Mouse (Mus musculus): ENCODE data around the gene Slc25a45. TPM values are rescaled to one million over a fixed set of nuclear protein-coding genes. Genes with fewer than 3 reads are reported as not detected.

Slc25a45 gene
- total RNA-seq (2015) (55.6 and 67.9 TPM in 2 replicates), total RNA-seq (2017) (69.1 and 73.5 TPM in 2 replicates)

GRCm38 (mm10) chr19:5877618-5878361 is at the start of gene Slc25a45:
Gene Slc25a45, plus strand, starts transcription at chr19:5877808.
- peak; percentile 72 for ATAC-seq (ENCODE audit: poor library complexity, severe bottlenecking)

GRCm38 (mm10) chr19:5828155-5828554 is 49.5 kb upstream of the Slc25a45 start:
- ATAC-seq (ENCODE audit: poor library complexity, severe bottlenecking): no peak

- no peak for ATAC-seq (ENCODE audit: poor library complexity, severe bottlenecking)
Measured at GRCm38 (mm10) chr19:5828905-5829304, 48.7 kb upstream of the Slc25a45 start.

GRCm38 (mm10) chr19:5829958-5830615 is 47.5 kb upstream of the Slc25a45 start:
- ATAC-seq (ENCODE audit: poor library complexity, severe bottlenecking): no peak

- ATAC-seq (ENCODE audit: poor library complexity, severe bottlenecking): no peak
Measured at GRCm38 (mm10) chr19:5830776-5831175, 46.8 kb upstream of the Slc25a45 start.

- ATAC-seq (ENCODE audit: poor library complexity, severe bottlenecking): no peak
Measured at GRCm38 (mm10) chr19:5831224-5831957, 46.2 kb upstream of the Slc25a45 start.

- no peak for ATAC-seq (ENCODE audit: poor library complexity, severe bottlenecking)
Measured at GRCm38 (mm10) chr19:5831958-5832320, 45.7 kb upstream of the Slc25a45 start.

GRCm38 (mm10) chr19:5832326-5832725 is 45.3 kb upstream of the Slc25a45 start:
- ATAC-seq (ENCODE audit: poor library complexity, severe bottlenecking): no peak

GRCm38 (mm10) chr19:5833287-5834100 is 44.1 kb upstream of the Slc25a45 start:
- ATAC-seq (ENCODE audit: poor library complexity, severe bottlenecking): no peak

- ATAC-seq (ENCODE audit: poor library complexity, severe bottlenecking): no peak
Measured at GRCm38 (mm10) chr19:5834260-5834925, 43.2 kb upstream of the Slc25a45 start.

GRCm38 (mm10) chr19:5835054-5835921 is 42.3 kb upstream of the Slc25a45 start:
- ATAC-seq (ENCODE audit: poor library complexity, severe bottlenecking): no peak

- ATAC-seq (ENCODE audit: poor library complexity, severe bottlenecking): no peak
Measured at GRCm38 (mm10) chr19:5835922-5836430, 41.6 kb upstream of the Slc25a45 start.

GRCm38 (mm10) chr19:5836941-5837572 is 40.6 kb upstream of the Slc25a45 start:
- no peak for ATAC-seq (ENCODE audit: poor library complexity, severe bottlenecking)

- no peak for ATAC-seq (ENCODE audit: poor library complexity, severe bottlenecking)
Measured at GRCm38 (mm10) chr19:5837606-5838005, 40.0 kb upstream of the Slc25a45 start.

GRCm38 (mm10) chr19:5838136-5838891 is 39.3 kb upstream of the Slc25a45 start:
- no peak for ATAC-seq (ENCODE audit: poor library complexity, severe bottlenecking)

- no peak for ATAC-seq (ENCODE audit: poor library complexity, severe bottlenecking)
Measured at GRCm38 (mm10) chr19:5838892-5839165, 38.8 kb upstream of the Slc25a45 start.

GRCm38 (mm10) chr19:5839317-5840085 is 38.1 kb upstream of the Slc25a45 start:
- no peak for ATAC-seq (ENCODE audit: poor library complexity, severe bottlenecking)
